Mouse (Mus musculus): ENCODE measurements around the gene Brf1. TPM values are rescaled to one million over a fixed set of nuclear protein-coding genes. Genes with fewer than 3 reads are reported as not detected.

Gene Brf1
- polyA plus RNA-seq, 1 experiment from 2014 or later = 67.3 TPM

- peaks cover 33% of the 10 kb centered on the region for H3K4me1 ChIP-seq
- H3K9me3 ChIP-seq = no peaks in the 10 kb centered on the region
- no peak overlapping the region for H3K9ac ChIP-seq (replicated peaks)
- no peaks in the 10 kb centered on the region for H3K36me3 ChIP-seq
- no peak for ATAC-seq (replicated peaks)
- no peak overlapping the region for H3K4me3 ChIP-seq
- H3K27me3 ChIP-seq = peaks cover 29% of the 10 kb centered on the region; the same call in 1 of the 2 replicates
- H3K27ac ChIP-seq (replicated peaks) = no peak overlapping the region
- H3K4me2 ChIP-seq (replicated peaks) = peak overlapping the region; percentile 89
- WGBS = 64% methylated on average over 14 of the region's 14 CpGs
Observed at GRCm38 (mm10) chr12:112927265-112927664, 73.2 kb downstream of the Brf1 start.

GRCm38 (mm10) chr12:112925950-112926349 lies 74.6 kb downstream of the Brf1 start:
- H3K4me3 ChIP-seq = no peak overlapping the region
- 87% methylated on average over 6 of the region's 6 CpGs for WGBS
- no peak overlapping the region for H3K27ac ChIP-seq (replicated peaks)
- H3K4me2 ChIP-seq (replicated peaks) = no peak overlapping the region
- no peaks in the 10 kb centered on the region for H3K36me3 ChIP-seq
- H3K27me3 ChIP-seq = peaks cover 24% of the 10 kb centered on the region; the same call in 1 of the 2 replicates
- no peak overlapping the region for H3K9ac ChIP-seq (replicated peaks)
- no peak for ATAC-seq (replicated peaks)
- no peaks in the 10 kb centered on the region for H3K9me3 ChIP-seq
- H3K4me1 ChIP-seq = peaks cover 35% of the 10 kb centered on the region

- Histone ChIP-seq H3K27ac (replicated peaks) (no peak overlapping the region), H3K4me1 (peaks cover 13% of the 10 kb centered on the region), H3K9me3 (no peaks in the 10 kb centered on the region), H3K36me3 (no peaks in the 10 kb centered on the region; the same call in 1 of the 2 replicates), H3K27me3 (peaks cover under 1% of the 10 kb centered on the region; the same call in 1 of the 2 replicates), H3K9ac (replicated peaks) (no peak overlapping the region), H3K4me2 (replicated peaks) (no peak overlapping the region), H3K4me3 (no peak overlapping the region)
- ATAC-seq (replicated peaks) = no peak
- 18% methylated on average over 3 of the region's 3 CpGs for WGBS
Observed at GRCm38 (mm10) chr12:112922541-112922940, 78.0 kb downstream of the Brf1 start.

- H3K9ac ChIP-seq (replicated peaks) = no peak overlapping the region
- no peak for ATAC-seq (replicated peaks)
- H3K27me3 ChIP-seq = no peaks in the 10 kb centered on the region
- H3K4me2 ChIP-seq (replicated peaks) = no peak overlapping the region
- WGBS = 85% methylated on average over 12 of the region's 12 CpGs
- no peaks in the 10 kb centered on the region for H3K9me3 ChIP-seq
- no peak overlapping the region for H3K4me3 ChIP-seq
- H3K36me3 ChIP-seq = no peaks in the 10 kb centered on the region; the same call in 1 of the 2 replicates
- H3K27ac ChIP-seq (replicated peaks) = no peak overlapping the region
- H3K4me1 ChIP-seq = peaks cover 9% of the 10 kb centered on the region
Observed at GRCm38 (mm10) chr12:112921518-112921917, 79.0 kb downstream of the Brf1 start.

GRCm38 (mm10) chr12:112917906-112918305 lies 82.6 kb downstream of the Brf1 start:
- Histone ChIP-seq H3K36me3 (peaks cover 6% of the 10 kb centered on the region; the same call in 1 of the 2 replicates), H3K4me2 (replicated peaks) (no peak overlapping the region), H3K27ac (replicated peaks) (no peak overlapping the region), H3K9me3 (no peaks in the 10 kb centered on the region), H3K27me3 (no peaks in the 10 kb centered on the region), H3K4me3 (no peak overlapping the region), H3K9ac (replicated peaks) (no peak overlapping the region), H3K4me1 (peaks cover 9% of the 10 kb centered on the region)
- no peak for ATAC-seq (replicated peaks)
- 65% methylated on average over 8 of the region's 8 CpGs for WGBS

- Histone ChIP-seq H3K4me3 (no peak overlapping the region), H3K4me2 (replicated peaks) (no peak overlapping the region), H3K36me3 (peaks cover 9% of the 10 kb centered on the region; the same call in 1 of the 2 replicates), H3K27me3 (no peaks in the 10 kb centered on the region), H3K27ac (replicated peaks) (no peak overlapping the region), H3K4me1 (peaks cover 4% of the 10 kb centered on the region), H3K9ac (replicated peaks) (no peak overlapping the region), H3K9me3 (no peaks in the 10 kb centered on the region)
- WGBS = 84% methylated on average over 11 of the region's 11 CpGs
- no peak for ATAC-seq (replicated peaks)
Observed at GRCm38 (mm10) chr12:112917486-112917885, 83.0 kb downstream of the Brf1 start.

- Histone ChIP-seq H3K4me2 (replicated peaks) (no peak overlapping the region), H3K9ac (replicated peaks) (no peak overlapping the region), H3K9me3 (no peaks in the 10 kb centered on the region), H3K36me3 (peaks cover 10% of the 10 kb centered on the region; the same call in 1 of the 2 replicates), H3K4me1 (no peaks in the 10 kb centered on the region), H3K27me3 (no peaks in the 10 kb centered on the region), H3K4me3 (no peak overlapping the region), H3K27ac (replicated peaks) (no peak overlapping the region)
- ATAC-seq (replicated peaks) = no peak
- WGBS = 87% methylated on average over 16 of the region's 16 CpGs
Observed at GRCm38 (mm10) chr12:112916698-112917400, 83.7 kb downstream of the Brf1 start.

GRCm38 (mm10) chr12:112915587-112915986 lies 84.9 kb downstream of the Brf1 start:
- Histone ChIP-seq H3K4me1 (no peaks in the 10 kb centered on the region), H3K4me3 (no peak overlapping the region), H3K27ac (replicated peaks) (no peak overlapping the region), H3K9ac (replicated peaks) (no peak overlapping the region), H3K4me2 (replicated peaks) (no peak overlapping the region), H3K27me3 (no peaks in the 10 kb centered on the region), H3K36me3 (peaks cover 20% of the 10 kb centered on the region), H3K9me3 (no peaks in the 10 kb centered on the region)
- ATAC-seq (replicated peaks) = no peak
- WGBS = 54% methylated on average over 13 of the region's 13 CpGs

GRCm38 (mm10) chr12:112914527-112914926 lies 86.0 kb downstream of the Brf1 start:
- Histone ChIP-seq H3K27me3 (no peaks in the 10 kb centered on the region), H3K9ac (replicated peaks) (no peak overlapping the region), H3K27ac (replicated peaks) (no peak overlapping the region), H3K4me2 (replicated peaks) (no peak overlapping the region), H3K4me3 (no peak overlapping the region), H3K36me3 (peaks cover 28% of the 10 kb centered on the region), H3K4me1 (no peaks in the 10 kb centered on the region), H3K9me3 (no peaks in the 10 kb centered on the region)
- 91% methylated on average over 11 of the region's 11 CpGs for WGBS
- ATAC-seq (replicated peaks) = no peak

- no peaks in the 10 kb centered on the region for H3K9me3 ChIP-seq
- no peak overlapping the region for H3K4me2 ChIP-seq (replicated peaks)
- no peak overlapping the region for H3K4me3 ChIP-seq
- no peak for ATAC-seq (replicated peaks)
- peaks cover 41% of the 10 kb centered on the region for H3K36me3 ChIP-seq
- H3K27ac ChIP-seq (replicated peaks) = no peak overlapping the region
- WGBS = 90% methylated on average over 28 of the region's 28 CpGs
- H3K27me3 ChIP-seq = no peaks in the 10 kb centered on the region
- H3K4me1 ChIP-seq = no peaks in the 10 kb centered on the region
- no peak overlapping the region for H3K9ac ChIP-seq (replicated peaks)
Observed at GRCm38 (mm10) chr12:112912951-112913745, 87.4 kb downstream of the Brf1 start.

- Histone ChIP-seq H3K27ac (replicated peaks) (no peak overlapping the region), H3K27me3 (no peaks in the 10 kb centered on the region), H3K4me2 (replicated peaks) (no peak overlapping the region), H3K4me1 (no peaks in the 10 kb centered on the region), H3K4me3 (no peak overlapping the region), H3K9me3 (no peaks in the 10 kb centered on the region), H3K9ac (replicated peaks) (no peak overlapping the region), H3K36me3 (peaks cover 44% of the 10 kb centered on the region)
- ATAC-seq (replicated peaks) = no peak
- WGBS = 90% methylated on average over 17 of the region's 17 CpGs
Observed at GRCm38 (mm10) chr12:112911701-112912100, 88.8 kb downstream of the Brf1 start.

All from forebrain, embryonic 15.5 days (tissue).